Mouse (Mus musculus): ENCODE data around the gene Ngfr. TPM values are rescaled to one million over a fixed set of nuclear protein-coding genes. Genes with fewer than 3 reads are reported as not detected.
A peak's percentile ranks its signal among the peaks of the same experiment; 100 is the strongest.

The Ngfr gene
- polyA plus RNA-seq, 1 experiment from 2014 or later, result 48.5 TPM

DNA sequence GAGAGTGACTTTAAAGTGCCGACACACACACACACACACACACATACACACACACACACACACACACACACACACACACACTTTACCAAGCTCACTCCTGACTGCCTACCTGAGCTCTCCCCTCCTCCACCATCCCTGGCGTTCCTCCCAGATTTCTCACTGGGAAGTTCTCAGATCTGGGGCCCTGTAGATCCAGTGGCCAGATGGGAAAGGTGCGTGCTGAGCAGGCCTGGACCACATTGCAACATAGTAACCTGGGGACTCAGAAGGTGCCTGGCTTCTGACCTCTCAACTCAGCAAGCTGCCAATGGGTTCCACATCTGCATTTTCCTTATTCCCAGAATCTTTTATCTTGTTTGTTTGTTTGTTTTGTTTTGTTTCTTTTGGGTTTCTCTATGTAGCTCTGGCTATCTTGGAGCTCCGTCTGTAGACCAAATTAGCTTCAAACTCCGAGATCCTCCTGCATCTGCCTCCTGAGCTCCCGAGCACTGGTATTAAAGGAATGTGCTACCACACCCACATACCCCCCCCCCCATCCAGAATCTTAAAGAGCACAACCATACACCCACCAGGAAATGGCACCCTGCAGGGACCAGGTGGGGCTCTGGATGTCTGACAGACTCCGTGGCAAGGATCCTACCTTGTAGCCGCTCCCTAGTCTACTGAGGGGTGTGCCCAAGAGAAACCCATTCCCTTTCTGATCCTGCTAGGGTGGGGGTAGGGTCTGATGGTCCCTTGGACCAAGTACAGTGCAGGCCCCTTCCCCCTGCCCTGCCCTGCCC, 42.8 kb downstream of the Ngfr start:
- no peaks in the 10 kb centered on the region for H3K9me3 ChIP-seq (ENCODE audit: control insufficient read depth, low read length)
- ATAC-seq (ENCODE audit: low FRiP score), result no peak
- no peak overlapping the region for H3K4me2 ChIP-seq (replicated peaks)
- H3K4me1 ChIP-seq (replicated peaks; ENCODE audit: control insufficient read depth, insufficient read depth, low read length), result 0 out of 2 replicates have a peak, but pooled peaks cover 9% of the 10 kb centered on the region
- H3K4me3 ChIP-seq (replicated peaks; ENCODE audit: low read length), result no peak overlapping the region
- H3K27ac ChIP-seq, result no peak overlapping the region
- WGBS, result 85% methylated on average over 8 of the region's 8 CpGs
- H3K36me3 ChIP-seq (replicated peaks; ENCODE audit: control insufficient read depth, insufficient read depth), result no peaks in the 10 kb centered on the region
- DNase-seq (ENCODE audit: low spot score), result no peak
- H3K27me3 ChIP-seq (ENCODE audit: control insufficient read depth, insufficient read depth, low read length), result no peaks in the 10 kb centered on the region; the same call in 1 of the 2 replicates
- H3K9ac ChIP-seq, result no peak overlapping the region

GRCm38 (mm10) chr11:95540637-95541385, 46.7 kb downstream of the Ngfr start:
- no peak for DNase-seq (ENCODE audit: low spot score)
- Histone ChIP-seq H3K9me3 (ENCODE audit: control insufficient read depth, low read length) (no peaks in the 10 kb centered on the region), H3K4me1 (replicated peaks; ENCODE audit: control insufficient read depth, insufficient read depth, low read length) (0 out of 2 replicates have a peak, but pooled peaks cover 17% of the 10 kb centered on the region), H3K36me3 (replicated peaks; ENCODE audit: control insufficient read depth, insufficient read depth) (no peaks in the 10 kb centered on the region), H3K4me2 (replicated peaks) (peak overlapping the region; percentile 6; the same call in 1 of the 2 replicates), H3K4me3 (replicated peaks; ENCODE audit: low read length) (no peak overlapping the region), H3K27me3 (ENCODE audit: control insufficient read depth, insufficient read depth, low read length) (no peaks in the 10 kb centered on the region; the same call in 1 of the 2 replicates), H3K9ac (no peak overlapping the region), H3K27ac (no peak overlapping the region)
- 34% methylated on average over 18 of the region's 18 CpGs for WGBS
- no peak for ATAC-seq (ENCODE audit: low FRiP score)

GRCm38 (mm10) chr11:95538378-95539104, 49.0 kb downstream of the Ngfr start:
- WGBS, result 64% methylated on average over 15 of the region's 15 CpGs
- Histone ChIP-seq H3K27me3 (ENCODE audit: control insufficient read depth, insufficient read depth, low read length) (no peaks in the 10 kb centered on the region; the same call in 1 of the 2 replicates), H3K9me3 (ENCODE audit: control insufficient read depth, low read length) (no peaks in the 10 kb centered on the region), H3K4me1 (replicated peaks; ENCODE audit: control insufficient read depth, insufficient read depth, low read length) (0 out of 2 replicates have a peak, but pooled peaks cover 17% of the 10 kb centered on the region), H3K4me2 (replicated peaks) (no peak overlapping the region), H3K27ac (peak overlapping the region; percentile 51; the same call in 1 of the 2 replicates), H3K36me3 (replicated peaks; ENCODE audit: control insufficient read depth, insufficient read depth) (no peaks in the 10 kb centered on the region), H3K4me3 (replicated peaks; ENCODE audit: low read length) (no peak overlapping the region), H3K9ac (no peak overlapping the region)
- ATAC-seq (ENCODE audit: low FRiP score) (0 out of 2 replicates have a peak, but pooled peaks have one; percentile 25), DNase-seq (ENCODE audit: low spot score) (no peak)

DNA sequence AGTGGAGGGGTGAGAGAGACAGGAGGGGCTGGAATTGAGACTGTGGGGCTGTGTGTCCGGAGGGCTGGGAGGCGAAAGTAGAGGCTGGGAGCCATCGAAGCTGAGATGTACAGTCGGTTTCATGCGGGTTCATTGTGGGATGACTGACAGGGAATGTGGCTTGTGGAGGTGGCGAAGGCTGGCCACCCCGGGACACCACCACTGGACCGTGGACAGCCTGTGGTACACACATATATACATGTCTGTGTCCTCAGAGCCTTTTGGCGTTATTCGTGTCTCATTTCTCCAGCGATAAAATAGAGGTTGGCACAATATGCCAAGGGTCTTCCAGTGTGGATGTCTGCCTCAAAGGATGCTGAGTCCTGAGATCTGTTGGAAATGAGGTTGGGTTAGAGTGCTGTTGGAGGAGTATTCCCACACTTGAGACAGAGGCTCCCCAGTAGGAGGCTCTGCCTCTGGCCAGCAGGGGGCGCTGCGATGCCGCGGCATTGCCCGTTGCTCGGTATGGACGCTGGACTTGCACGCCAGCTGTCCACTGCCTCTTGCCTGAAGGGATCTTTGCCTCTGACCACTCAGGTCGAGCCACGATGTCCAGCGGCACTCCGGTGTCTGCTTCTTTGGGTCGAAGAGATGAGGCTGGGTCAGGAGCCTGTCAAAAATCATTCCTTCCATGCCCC, 53.9 kb downstream of the Ngfr start:
- H3K4me2 ChIP-seq (replicated peaks), result peak overlapping the region; percentile 48
- no peaks in the 10 kb centered on the region for H3K9me3 ChIP-seq (ENCODE audit: control insufficient read depth, low read length)
- no peaks in the 10 kb centered on the region for H3K36me3 ChIP-seq (replicated peaks; ENCODE audit: control insufficient read depth, insufficient read depth)
- peak overlapping the region; percentile 34; the same call in 1 of the 2 replicates for H3K9ac ChIP-seq
- whole genome bisulfite sequencing, result 26% methylated on average over 24 of the region's 24 CpGs
- peak; percentile 81 for ATAC-seq (ENCODE audit: low FRiP score)
- H3K4me3 ChIP-seq (replicated peaks; ENCODE audit: low read length), result no peak overlapping the region
- 0 out of 2 replicates have a peak, but pooled peaks cover 6% of the 10 kb centered on the region for H3K4me1 ChIP-seq (replicated peaks; ENCODE audit: control insufficient read depth, insufficient read depth, low read length)
- peak; percentile 90 for DNase-seq (ENCODE audit: low spot score)
- no peak overlapping the region for H3K27ac ChIP-seq
- H3K27me3 ChIP-seq (ENCODE audit: control insufficient read depth, insufficient read depth, low read length), result no peaks in the 10 kb centered on the region

- Histone ChIP-seq H3K9me3 (ENCODE audit: control insufficient read depth, low read length) (no peaks in the 10 kb centered on the region), H3K4me3 (replicated peaks; ENCODE audit: low read length) (no peak overlapping the region), H3K36me3 (replicated peaks; ENCODE audit: control insufficient read depth, insufficient read depth) (no peaks in the 10 kb centered on the region), H3K9ac (no peak overlapping the region), H3K27ac (no peak overlapping the region), H3K4me1 (replicated peaks; ENCODE audit: control insufficient read depth, insufficient read depth, low read length) (no peaks in the 10 kb centered on the region), H3K4me2 (replicated peaks) (no peak overlapping the region), H3K27me3 (ENCODE audit: control insufficient read depth, insufficient read depth, low read length) (no peaks in the 10 kb centered on the region)
- WGBS, result 73% methylated on average over 13 of the region's 13 CpGs
- no peak for DNase-seq (ENCODE audit: low spot score)
- ATAC-seq (ENCODE audit: low FRiP score), result no peak
These were observed 55.0 kb downstream of the Ngfr start for GRCm38 (mm10) chr11:95532353-95533072.

DNA sequence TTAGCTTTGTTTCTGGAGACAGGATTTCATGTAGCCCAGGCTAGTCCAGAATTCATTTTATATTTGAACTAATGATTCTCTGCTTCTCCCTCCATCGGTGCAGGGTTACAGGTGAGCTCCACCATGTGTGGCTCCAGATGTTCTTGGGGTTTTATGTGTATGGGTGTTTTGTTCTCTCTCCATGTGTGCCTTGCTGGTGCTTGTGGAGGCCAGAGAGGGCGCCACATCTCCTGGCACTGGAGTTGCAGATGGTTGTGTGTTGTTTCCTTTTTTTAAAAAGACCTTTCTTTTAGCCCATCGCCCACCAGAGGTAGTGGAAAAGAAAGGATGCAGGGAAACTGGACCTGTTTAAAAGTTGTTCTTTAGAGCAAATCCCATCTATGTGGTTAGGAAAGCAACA, 59.3 kb downstream of the Ngfr start:
- ATAC-seq (ENCODE audit: low FRiP score) (no peak), DNase-seq (ENCODE audit: low spot score) (no peak)
- Histone ChIP-seq H3K9ac (no peak overlapping the region), H3K27ac (no peak overlapping the region), H3K4me3 (replicated peaks; ENCODE audit: low read length) (no peak overlapping the region), H3K9me3 (ENCODE audit: control insufficient read depth, low read length) (no peaks in the 10 kb centered on the region), H3K4me1 (replicated peaks; ENCODE audit: control insufficient read depth, insufficient read depth, low read length) (no peaks in the 10 kb centered on the region), H3K4me2 (replicated peaks) (no peak overlapping the region), H3K36me3 (replicated peaks; ENCODE audit: control insufficient read depth, insufficient read depth) (no peaks in the 10 kb centered on the region), H3K27me3 (ENCODE audit: control insufficient read depth, insufficient read depth, low read length) (no peaks in the 10 kb centered on the region)
- WGBS, result 83% methylated on average over 3 of the region's 3 CpGs

- no peak for ATAC-seq (ENCODE audit: low FRiP score)
- DNase-seq (ENCODE audit: low spot score), result no peak
- Histone ChIP-seq H3K4me3 (replicated peaks; ENCODE audit: low read length) (no peak overlapping the region), H3K9me3 (ENCODE audit: control insufficient read depth, low read length) (no peaks in the 10 kb centered on the region), H3K27me3 (ENCODE audit: control insufficient read depth, insufficient read depth, low read length) (no peaks in the 10 kb centered on the region), H3K36me3 (replicated peaks; ENCODE audit: control insufficient read depth, insufficient read depth) (no peaks in the 10 kb centered on the region), H3K9ac (no peak overlapping the region), H3K4me1 (replicated peaks; ENCODE audit: control insufficient read depth, insufficient read depth, low read length) (no peaks in the 10 kb centered on the region), H3K27ac (no peak overlapping the region), H3K4me2 (replicated peaks) (no peak overlapping the region)
- 78% methylated on average over 8 of the region's 8 CpGs for WGBS
These were observed 60.2 kb downstream of the Ngfr start for GRCm38 (mm10) chr11:95527307-95527706.

DNA sequence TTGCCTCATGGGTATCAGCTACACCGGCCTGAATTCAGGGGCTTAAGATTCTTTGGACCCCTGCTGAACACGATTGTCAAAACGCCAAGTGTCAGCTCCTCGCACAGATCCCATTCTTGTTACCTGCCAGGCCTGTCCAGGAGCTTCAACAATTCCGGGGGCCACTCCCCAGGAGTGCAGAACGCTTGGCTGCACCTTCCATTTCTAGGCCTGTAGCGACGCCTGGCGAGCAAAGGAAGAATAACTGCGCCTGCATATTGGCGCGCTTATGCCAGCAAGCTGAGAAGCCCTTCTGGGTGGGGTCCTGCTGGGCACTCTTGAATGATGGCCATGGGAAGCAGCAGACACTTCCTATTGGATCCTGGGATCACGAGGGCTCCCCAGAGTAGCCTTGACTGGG, 66.0 kb downstream of the Ngfr start:
- Histone ChIP-seq H3K27me3 (ENCODE audit: control insufficient read depth, insufficient read depth, low read length) (no peaks in the 10 kb centered on the region), H3K4me1 (replicated peaks; ENCODE audit: control insufficient read depth, insufficient read depth, low read length) (peaks cover 5% of the 10 kb centered on the region; the same call in 1 of the 2 replicates), H3K4me2 (replicated peaks) (peak overlapping the region; percentile 40), H3K4me3 (replicated peaks; ENCODE audit: low read length) (peak overlapping the region; percentile 15), H3K36me3 (replicated peaks; ENCODE audit: control insufficient read depth, insufficient read depth) (no peaks in the 10 kb centered on the region), H3K9me3 (ENCODE audit: control insufficient read depth, low read length) (no peaks in the 10 kb centered on the region), H3K9ac (peak overlapping the region; percentile 29; the same call in 1 of the 2 replicates), H3K27ac (no peak overlapping the region)
- DNase-seq (ENCODE audit: low spot score) (peak; percentile 87), ATAC-seq (ENCODE audit: low FRiP score) (peak; percentile 32; the same call in 1 of the 2 replicates)
- WGBS, result under 1% methylated on average over 13 of the region's 13 CpGs
